8 mouse cellular contexts compared by ENCODE assay signal in the genomic region with DNA sequence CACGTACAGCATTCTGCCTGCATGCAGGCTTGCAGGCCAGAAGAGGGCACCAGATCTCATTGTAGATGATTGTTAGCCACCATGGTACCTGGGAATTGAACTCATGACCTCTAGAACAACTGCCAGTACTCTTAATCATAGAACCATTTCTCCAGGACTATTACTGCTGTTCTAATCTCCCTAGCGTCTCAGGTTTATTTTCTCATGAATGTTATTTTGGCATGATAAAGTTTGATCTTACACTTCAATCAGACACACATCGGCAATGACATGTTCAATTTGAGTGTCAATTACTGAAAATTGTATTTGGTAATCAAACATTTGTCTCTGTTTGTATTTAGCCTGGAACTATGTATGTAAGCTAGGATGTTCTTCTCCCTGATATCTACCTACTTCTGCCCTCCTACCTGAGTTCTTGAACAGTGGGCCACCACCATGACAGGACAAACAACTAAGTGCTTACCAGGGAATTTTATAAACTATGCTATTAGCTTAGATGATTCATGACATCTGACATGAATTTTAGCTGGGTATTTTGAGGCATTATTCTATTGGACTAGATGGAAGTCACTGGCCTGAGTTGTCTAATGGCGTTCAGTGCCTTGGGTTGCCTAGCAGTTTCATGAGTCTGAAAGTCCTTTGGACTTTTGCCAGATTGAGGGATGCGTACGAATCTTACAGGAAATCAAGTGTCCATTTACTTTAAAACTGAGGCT.
DNase-seq lines count a peak whose midpoint lies in the region; ATAC-seq and TF ChIP-seq lines count a peak whose summit lies in the region.
"Not testable (repeated sequence)": the region's sequence is repeated elsewhere in the genome, so short reads cannot be mapped to it uniquely, and the experiment has no call there.

No protein-coding gene starts in this region.

- POLR2A ChIA-PET in Patski (lab: Charles Lee) = not testable (repeated sequence)

- not testable (repeated sequence) for H3K4me2 ChIP-seq in heart, embryonic 16.5 days (ENCODE audit: low read depth, low read length); intestine, postnatal 0 days (replicated peaks; ENCODE audit: low read depth); liver, embryonic 11.5 days; midbrain, embryonic 11.5 days; stomach, embryonic 15.5 days

- H3K9me3 ChIP-seq in heart, embryonic 16.5 days (replicated peaks; ENCODE audit: control insufficient read depth, low read length); intestine, postnatal 0 days (ENCODE audit: control insufficient read depth); liver, embryonic 11.5 days (ENCODE audit: control insufficient read depth, low read length); midbrain, embryonic 11.5 days (ENCODE audit: control insufficient read depth, low read length); stomach, embryonic 15.5 days: not testable (repeated sequence)

- H3K9ac ChIP-seq in heart, embryonic 16.5 days (ENCODE audit: low read length); intestine, postnatal 0 days (ENCODE audit: low read depth, low read length); liver, embryonic 11.5 days (ENCODE audit: low read depth, low read length); midbrain, embryonic 11.5 days (ENCODE audit: low read length); stomach, embryonic 15.5 days: not testable (repeated sequence)

- not testable (repeated sequence) for H3K4me1 ChIP-seq in heart, embryonic 16.5 days (ENCODE audit: control insufficient read depth, insufficient read depth, low read length); intestine, postnatal 0 days (replicated peaks; ENCODE audit: control insufficient read depth, insufficient read depth, low read length); liver, embryonic 11.5 days (replicated peaks; ENCODE audit: control insufficient read depth, insufficient read depth, low read length); midbrain, embryonic 11.5 days (ENCODE audit: control insufficient read depth, insufficient read depth, low read length); stomach, embryonic 15.5 days

- not testable (repeated sequence) for H3K4me3 ChIP-seq in heart, embryonic 16.5 days (ENCODE audit: low read length); intestine, postnatal 0 days (ENCODE audit: low read depth, low read length); liver, embryonic 11.5 days (ENCODE audit: low read depth, low read length); midbrain, embryonic 11.5 days (ENCODE audit: low read depth, low read length); stomach, embryonic 15.5 days (replicated peaks)

- ATAC-seq in Patski = peak; percentile 36
- 0 out of 2 replicates have a peak, but pooled peaks have one; percentile 20 for ATAC-seq in erythroblast, adult 5-6 weeks (replicated peaks; ENCODE audit: low FRiP score, poor library complexity, severe bottlenecking)
- 0 out of 2 replicates have a peak, but pooled peaks have one; percentile 53 for ATAC-seq in heart, embryonic 16.5 days (replicated peaks; ENCODE audit: extremely low read depth, insufficient read depth, low FRiP score)
- peak; percentile 19 for ATAC-seq in intestine, postnatal 0 days
- ATAC-seq in liver, embryonic 11.5 days (replicated peaks; ENCODE audit: low FRiP score) = peak; percentile 43
- peak; percentile 17; the same call in 1 of the 2 replicates for ATAC-seq in midbrain, embryonic 11.5 days (ENCODE audit: low FRiP score)
- ATAC-seq in stomach, embryonic 15.5 days (ENCODE audit: insufficient read depth, low FRiP score, low read depth) = peak; percentile 40; the same call in 1 of the 2 replicates

- TF ChIP-seq CTCF in Patski (IDR thresholded peaks at IDR 0.05); intestine, postnatal 0 days (IDR thresholded peaks at IDR 0.05; ENCODE audit: low read depth): not testable (repeated sequence)

- in situ Hi-C loops in Patski (cut with MboI; ENCODE audit: low pct_unique_long_range_greater_than_20kb) = not testable (repeated sequence)

- H3K27ac ChIP-seq in heart, embryonic 16.5 days (ENCODE audit: low read length); intestine, postnatal 0 days (ENCODE audit: low read depth, low read length); liver, embryonic 11.5 days (ENCODE audit: low read depth, low read length); midbrain, embryonic 11.5 days (ENCODE audit: low read depth, low read length); stomach, embryonic 15.5 days: not testable (repeated sequence)

- CTCF ChIA-PET in Patski (lab: Charles Lee) = not testable (repeated sequence)

- not testable (repeated sequence) for H3K27me3 ChIP-seq in Patski; heart, embryonic 16.5 days (ENCODE audit: control insufficient read depth, insufficient read depth, low read length); intestine, postnatal 0 days (replicated peaks; ENCODE audit: control insufficient read depth, insufficient read depth, low read length); liver, embryonic 11.5 days (replicated peaks; ENCODE audit: control insufficient read depth, insufficient read depth, low read length); midbrain, embryonic 11.5 days (ENCODE audit: control insufficient read depth, insufficient read depth, low read length); stomach, embryonic 15.5 days (replicated peaks)

- not testable (repeated sequence) for H3K36me3 ChIP-seq in heart, embryonic 16.5 days (ENCODE audit: control insufficient read depth, insufficient read depth); intestine, postnatal 0 days (ENCODE audit: control insufficient read depth, insufficient read depth); liver, embryonic 11.5 days (ENCODE audit: control insufficient read depth, insufficient read depth, low read length); midbrain, embryonic 11.5 days (ENCODE audit: control insufficient read depth, insufficient read depth, low read length); stomach, embryonic 15.5 days

- DNase-seq in 416B (ENCODE audit: low read depth) = peak; percentile 35
- DNase-seq in Patski (ENCODE audit: low read depth, low spot score); liver, embryonic 11.5 days (ENCODE audit: low spot score); midbrain, embryonic 11.5 days (ENCODE audit: low spot score, missing footprints): not testable (repeated sequence)

- 40% methylated on average over 4 of the region's 6 CpGs for WGBS in heart, embryonic 16.5 days
- 54% methylated on average over 4 of the region's 6 CpGs for WGBS in intestine, postnatal 0 days
- 52% methylated on average over 4 of the region's 6 CpGs for WGBS in liver, embryonic 11.5 days
- WGBS in midbrain, embryonic 11.5 days = 48% methylated on average over 4 of the region's 6 CpGs
- WGBS in stomach, embryonic 15.5 days = 55% methylated on average over 4 of the region's 6 CpGs
